ENCODE assay signal across 11 mouse cellular contexts in genomic region chr4:98200701-98201100, GRCm38 (mm10).
"Had no signal": no experiment of that assay in that cellular context is flagged by ENCODE, and none has a peak within 500 bp of the region (broad histone marks: within the 10 kb centered on the region; RNA-seq: fewer than 3 reads in every experiment).

No protein-coding gene starts in this region.

- H3K27me3 ChIP-seq: limb, embryonic 13.5 days; liver, embryonic 12.5 days; neural tube, embryonic 15.5 days had no signal

- H3K4me2 ChIP-seq: limb, embryonic 13.5 days; liver, embryonic 12.5 days; neural tube, embryonic 15.5 days had no signal

- H3K27ac ChIP-seq: limb, embryonic 13.5 days; liver, embryonic 12.5 days; midbrain, embryonic 10.5 days; neural tube, embryonic 15.5 days had no signal

- ATAC-seq: liver, embryonic 12.5 days had no signal

- H3K36me3 ChIP-seq: limb, embryonic 13.5 days; liver, embryonic 12.5 days; midbrain, embryonic 10.5 days; neural tube, embryonic 15.5 days had no signal

- H3K9me3 ChIP-seq: limb, embryonic 13.5 days; liver, embryonic 12.5 days; midbrain, embryonic 10.5 days; neural tube, embryonic 15.5 days had no signal

- DNase-seq: kidney, adult 8-10 months; kidney, postnatal 25 days; left cerebral cortex, postnatal 4 days; midbrain, embryonic 14.5 days; right cerebral cortex, adult 18-20 months; right cerebral cortex, postnatal 25 days had no signal

- H3K4me3 ChIP-seq: limb, embryonic 13.5 days; liver, embryonic 12.5 days; midbrain, embryonic 10.5 days; myocyte; neural tube, embryonic 15.5 days had no signal

- H3K4me1 ChIP-seq: limb, embryonic 13.5 days; liver, embryonic 12.5 days; midbrain, embryonic 10.5 days; neural tube, embryonic 15.5 days had no signal

- H3K9ac ChIP-seq: limb, embryonic 13.5 days; liver, embryonic 12.5 days; neural tube, embryonic 15.5 days had no signal
